Mouse (Mus musculus) neural tube, embryonic 15.5 days (tissue): ENCODE measurements around the gene Zhx3. TPM values are rescaled to one million over a fixed set of nuclear protein-coding genes. Genes with fewer than 3 reads are reported as not detected.
A peak's percentile ranks its signal among the peaks of the same experiment; 100 is the strongest.

Experiments
- ATAC-seq: fragments of 200-750 bp; cut with Nextera tagmentation; 2 replicates; pipeline ENCODE4 v1.8.0; 2017; ENCODE audit warnings: mild to moderate bottlenecking, moderate TSS enrichment, moderate library complexity; ENCODE audit not compliant: low FRiP score
- H3K27ac ChIP-seq: fragments of 300-500 bp; sonication (generic); replicated peaks from 2 replicates; pipeline ENCODE4 v1.5.1; 2015; ENCODE audit warnings: mild to moderate bottlenecking, inconsistent platforms
- H3K27me3 ChIP-seq: fragments of 300-500 bp; sonication (generic); replicated peaks from 2 replicates; pipeline ENCODE4 v1.6.1; 2015; ENCODE audit warnings: inconsistent platforms
- H3K36me3 ChIP-seq: fragments of 300-500 bp; sonication (generic); 2 replicates; pipeline ENCODE4 v1.6.1; 2015; ENCODE audit warnings: inconsistent platforms
- H3K4me1 ChIP-seq: fragments of 300-500 bp; sonication (generic); 2 replicates; pipeline ENCODE4 v1.6.1; 2015; ENCODE audit warnings: inconsistent platforms
- H3K4me2 ChIP-seq: fragments of 300-500 bp; sonication (generic); 2 replicates; pipeline ENCODE4 v1.6.1; 2015; ENCODE audit warnings: inconsistent platforms, mild to moderate bottlenecking, moderate library complexity
- H3K4me3 ChIP-seq: fragments of 300-500 bp; sonication (generic); replicated peaks from 2 replicates; pipeline ENCODE4 v1.5.1; 2015; ENCODE audit warnings: mild to moderate bottlenecking, inconsistent platforms
- H3K9ac ChIP-seq: fragments of 300-500 bp; sonication (generic); replicated peaks from 2 replicates; pipeline ENCODE4 v1.6.1; 2015; ENCODE audit warnings: mild to moderate bottlenecking, inconsistent platforms
- H3K9me3 ChIP-seq: fragments of 300-500 bp; sonication (generic); replicated peaks from 2 replicates; pipeline ENCODE4 v1.6.1; 2016; ENCODE audit warnings: inconsistent platforms
- WGBS: fragments of 180-500 bp; shearing (Covaris S2); methylation state at CpG from one replicate; pipeline ENCODE4 v1.1.7; 2015; ENCODE audit warnings: mixed read lengths; 5-methylcytosine and 5-hydroxymethylcytosine counted together
- polyA plus RNA-seq: library from polyadenylated mRNA; unstranded; fragments of >200 nt; fragmentation: Nextera tagmentation; extraction: Ambion mirVana; gene quantifications from 2 replicates; pipeline ENCODE4 v1.2.1, GENCODE M21; 2015

The Zhx3 gene
- polyA plus RNA-seq, 1 experiment from 2014 or later: 17.9 TPM

DNA sequence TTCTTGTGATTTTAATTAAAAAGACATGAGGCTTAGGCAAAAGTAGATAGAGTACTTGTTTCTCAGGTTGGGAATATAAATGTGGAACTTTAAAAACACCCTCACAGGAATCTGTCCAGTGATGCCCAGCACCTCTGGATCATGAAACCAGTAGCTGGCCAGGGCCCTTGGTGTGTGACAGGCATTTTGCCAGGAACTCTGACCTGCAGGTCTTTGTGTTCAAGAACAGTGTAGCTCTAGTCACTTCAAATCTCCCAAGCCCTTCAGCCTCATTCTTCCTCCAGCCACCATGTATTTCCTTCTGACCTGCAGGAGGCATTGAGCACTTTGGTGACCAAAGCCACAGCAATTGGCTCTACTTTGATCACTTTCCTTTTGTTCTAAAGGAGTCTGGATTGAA lies 102.4 kb downstream of the Zhx3 start:
- no peak overlapping the region for H3K9ac ChIP-seq
- ATAC-seq: no peak
- H3K4me1 ChIP-seq: 0 out of 2 replicates have a peak, but pooled peaks cover 11% of the 10 kb centered on the region
- no peak overlapping the region for H3K4me3 ChIP-seq
- no peaks in the 10 kb centered on the region for H3K9me3 ChIP-seq
- no peaks in the 10 kb centered on the region for H3K27me3 ChIP-seq
- no peak overlapping the region for H3K27ac ChIP-seq
- H3K36me3 ChIP-seq: no peaks in the 10 kb centered on the region; the same call in none of the 2 replicates
- H3K4me2 ChIP-seq: no peak overlapping the region

DNA sequence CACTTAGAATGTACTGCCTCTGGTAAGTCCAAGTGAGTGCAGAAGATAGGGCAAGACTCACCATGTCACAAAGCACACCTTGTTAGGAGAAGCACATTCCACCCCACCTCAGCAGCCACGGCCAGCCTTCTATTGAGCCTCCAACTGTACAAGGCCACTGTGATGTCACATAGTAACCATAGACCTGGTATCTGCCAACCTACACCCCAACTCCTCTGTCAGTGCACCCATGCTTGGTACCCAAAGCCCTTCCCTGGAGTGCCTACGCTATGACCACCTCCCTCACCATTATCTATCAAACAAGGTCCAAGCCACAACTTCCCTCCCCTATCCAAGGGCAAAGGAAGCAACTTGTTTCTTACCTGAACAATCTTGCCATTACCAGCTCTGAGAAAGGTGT lies 103.8 kb downstream of the Zhx3 start:
- H3K27me3 ChIP-seq: no peaks in the 10 kb centered on the region
- no peak overlapping the region for H3K4me2 ChIP-seq
- 100% methylated on average over 2 of the region's 2 CpGs for WGBS
- no peak overlapping the region for H3K4me3 ChIP-seq
- H3K9ac ChIP-seq: no peak overlapping the region
- ATAC-seq: no peak
- H3K4me1 ChIP-seq: 0 out of 2 replicates have a peak, but pooled peaks cover 11% of the 10 kb centered on the region
- H3K36me3 ChIP-seq: peaks cover 5% of the 10 kb centered on the region
- no peaks in the 10 kb centered on the region for H3K9me3 ChIP-seq
- no peak overlapping the region for H3K27ac ChIP-seq

DNA sequence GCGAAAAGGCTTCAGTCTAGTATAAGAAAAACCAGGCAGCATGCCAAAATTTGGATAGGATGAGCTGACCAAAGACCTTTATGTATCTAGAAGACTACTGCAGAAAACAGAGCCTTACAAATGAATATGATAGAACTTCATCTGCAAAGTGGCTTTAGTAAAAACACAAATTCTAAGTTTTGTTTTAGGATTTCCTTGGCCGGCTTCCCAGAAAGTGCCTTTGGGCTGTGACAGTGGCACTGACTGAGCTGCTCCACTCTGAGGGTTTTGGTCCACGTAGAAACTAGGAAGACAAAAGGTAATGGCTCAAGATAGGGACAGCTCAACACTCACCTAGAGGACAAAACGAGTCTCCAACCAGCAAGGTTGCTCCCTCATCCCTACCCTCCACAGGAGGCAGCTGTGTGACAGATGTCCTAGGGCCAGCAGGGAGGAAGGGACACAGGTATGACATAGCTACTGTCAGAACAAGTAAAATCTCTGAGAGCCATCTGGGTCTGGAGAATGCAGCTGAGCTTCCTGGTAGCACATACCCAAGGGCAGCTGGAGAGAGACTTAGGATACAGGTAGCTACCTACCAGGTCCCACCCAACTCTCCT lies 104.6 kb downstream of the Zhx3 start:
- no peak for ATAC-seq
- WGBS: 84% methylated on average over 4 of the region's 4 CpGs
- Histone ChIP-seq H3K9ac (no peak overlapping the region), H3K36me3 (peaks cover 12% of the 10 kb centered on the region), H3K27ac (no peak overlapping the region), H3K4me3 (no peak overlapping the region), H3K9me3 (no peaks in the 10 kb centered on the region), H3K4me2 (no peak overlapping the region), H3K4me1 (0 out of 2 replicates have a peak, but pooled peaks cover 11% of the 10 kb centered on the region), H3K27me3 (no peaks in the 10 kb centered on the region)

DNA sequence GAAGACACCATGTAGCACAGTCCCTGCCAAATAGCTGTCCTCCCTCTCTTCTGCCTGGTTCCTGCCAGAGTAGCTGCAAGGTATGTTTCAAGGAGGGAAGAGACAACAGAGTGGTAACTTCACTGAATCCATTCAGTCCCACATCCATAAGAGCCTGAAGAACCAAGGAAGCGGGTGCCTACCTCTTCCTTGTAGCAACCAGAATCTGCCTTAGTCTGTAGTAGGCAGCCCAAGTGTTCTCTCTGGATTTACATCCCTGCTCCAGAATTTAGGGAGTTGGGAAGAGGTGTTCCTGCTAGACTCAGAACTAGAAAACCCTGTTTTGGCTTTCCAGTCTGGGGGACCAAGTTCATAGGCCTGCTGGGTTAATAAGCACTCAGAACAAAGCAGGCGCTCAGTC lies 105.6 kb downstream of the Zhx3 start:
- H3K4me2 ChIP-seq: no peak overlapping the region
- no peak overlapping the region for H3K4me3 ChIP-seq
- H3K9ac ChIP-seq: no peak overlapping the region
- H3K9me3 ChIP-seq: no peaks in the 10 kb centered on the region
- H3K27ac ChIP-seq: no peak overlapping the region; the same call in 1 of the 2 replicates
- H3K4me1 ChIP-seq: 0 out of 2 replicates have a peak, but pooled peaks cover 11% of the 10 kb centered on the region
- peaks cover 22% of the 10 kb centered on the region for H3K36me3 ChIP-seq
- no peaks in the 10 kb centered on the region for H3K27me3 ChIP-seq
- 91% methylated on average over 2 of the region's 2 CpGs for WGBS
- ATAC-seq: no peak

DNA sequence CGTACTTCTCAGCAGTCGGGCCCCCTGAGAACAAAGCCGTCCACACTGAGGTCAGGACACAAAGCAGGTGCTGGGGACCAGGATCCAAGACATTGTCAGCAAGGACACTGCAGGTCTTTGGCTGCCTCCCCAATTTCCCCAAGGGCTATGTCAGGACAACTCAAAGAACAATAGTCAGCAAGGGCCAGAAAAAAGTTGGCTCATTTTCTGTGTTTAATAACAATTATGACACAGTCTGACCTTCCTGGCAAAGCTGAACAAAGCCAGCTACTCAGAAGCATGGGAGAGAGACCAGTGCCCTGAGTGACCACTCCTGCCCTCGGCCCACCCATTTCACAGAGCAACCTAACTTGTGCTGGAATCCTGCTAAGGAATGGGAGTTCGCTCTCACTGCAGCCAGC lies 106.4 kb downstream of the Zhx3 start:
- Histone ChIP-seq H3K36me3 (peaks cover 30% of the 10 kb centered on the region), H3K4me3 (no peak overlapping the region)
- 63% methylated on average over 5 of the region's 5 CpGs for WGBS

DNA sequence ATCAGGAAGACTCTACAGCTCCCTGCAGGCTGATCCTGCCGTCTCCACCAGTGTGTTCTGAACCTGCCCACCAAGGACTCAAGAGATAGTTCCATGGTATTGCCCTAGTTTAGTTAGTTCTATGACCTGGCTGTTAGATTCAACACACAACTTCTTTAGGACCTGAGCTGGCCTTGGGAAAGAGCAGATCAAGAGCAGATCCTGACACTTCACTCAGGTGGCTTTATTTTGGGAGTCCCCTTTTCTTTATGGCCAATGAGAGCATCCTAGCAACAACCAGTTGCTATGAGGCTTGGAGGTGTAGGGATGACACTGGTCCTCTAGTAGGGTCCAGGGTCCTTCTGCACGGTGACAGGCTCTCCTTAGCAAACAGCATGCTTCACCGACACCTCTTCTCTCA lies 107.7 kb downstream of the Zhx3 start:
- Histone ChIP-seq H3K9ac (no peak overlapping the region), H3K27me3 (no peaks in the 10 kb centered on the region), H3K4me3 (no peak overlapping the region), H3K36me3 (peaks cover 43% of the 10 kb centered on the region), H3K4me1 (0 out of 2 replicates have a peak, but pooled peaks cover 11% of the 10 kb centered on the region), H3K4me2 (no peak overlapping the region), H3K9me3 (no peaks in the 10 kb centered on the region), H3K27ac (no peak overlapping the region)
- 76% methylated on average over 3 of the region's 3 CpGs for WGBS
- ATAC-seq: no peak

More for the DNA sequence above, 106.4 kb downstream of the Zhx3 start:
- no peak for ATAC-seq
- no peaks in the 10 kb centered on the region for H3K9me3 ChIP-seq
- H3K27me3 ChIP-seq: no peaks in the 10 kb centered on the region
- no peak overlapping the region for H3K9ac ChIP-seq
- no peak overlapping the region for H3K4me2 ChIP-seq
- 0 out of 2 replicates have a peak, but pooled peaks cover 11% of the 10 kb centered on the region for H3K4me1 ChIP-seq
- H3K27ac ChIP-seq: no peak overlapping the region; the same call in 1 of the 2 replicates

DNA sequence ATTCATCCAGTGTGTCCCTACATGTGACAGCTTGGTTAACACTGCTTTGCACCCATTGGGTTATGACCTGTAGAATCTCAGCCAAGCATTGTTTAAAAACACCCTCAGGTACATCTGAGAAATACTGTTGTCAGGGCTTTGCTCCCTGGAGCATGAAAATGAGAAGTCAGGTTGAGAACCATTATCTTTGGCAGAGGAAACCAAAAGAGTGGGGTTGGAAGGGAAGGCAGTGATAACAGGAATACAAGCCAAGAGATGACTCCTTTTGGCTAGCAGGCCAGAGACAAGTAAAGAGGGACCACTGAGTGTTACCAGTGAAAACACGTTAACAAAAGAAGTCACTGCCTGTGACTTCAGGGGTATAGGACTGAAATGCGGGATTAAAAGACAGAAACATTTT lies 108.4 kb downstream of the Zhx3 start:
- Histone ChIP-seq H3K27ac (no peak overlapping the region), H3K36me3 (peaks cover 50% of the 10 kb centered on the region), H3K4me1 (0 out of 2 replicates have a peak, but pooled peaks cover 11% of the 10 kb centered on the region), H3K27me3 (no peaks in the 10 kb centered on the region), H3K9ac (no peak overlapping the region), H3K9me3 (no peaks in the 10 kb centered on the region), H3K4me2 (no peak overlapping the region), H3K4me3 (no peak overlapping the region)
- WGBS: 78% methylated on average over 2 of the region's 2 CpGs
- ATAC-seq: no peak

DNA sequence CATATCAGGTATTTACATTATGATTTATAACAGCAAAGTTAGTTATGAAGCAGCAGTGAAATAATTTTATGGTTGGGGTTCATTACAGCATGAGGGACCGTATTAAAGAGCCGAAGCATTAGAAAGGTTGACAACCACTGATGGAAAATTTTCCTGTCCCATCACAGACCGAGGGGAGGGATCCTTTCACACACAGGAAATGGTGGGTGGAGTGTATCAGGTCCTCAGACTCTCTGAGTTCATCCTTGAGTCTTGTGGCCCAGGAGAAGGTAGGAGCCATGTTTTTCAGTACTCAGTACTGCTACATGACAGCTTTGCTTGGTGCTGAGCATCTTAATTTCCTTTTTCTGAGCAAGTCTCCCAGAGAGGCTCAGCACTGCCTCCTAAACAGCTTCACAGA lies 109.0 kb downstream of the Zhx3 start:
- 0 out of 2 replicates have a peak overlapping the region, but pooled peaks have one; percentile 18 for H3K27ac ChIP-seq
- 96% methylated on average over 3 of the region's 3 CpGs for WGBS
- peaks cover 56% of the 10 kb centered on the region for H3K36me3 ChIP-seq
- ATAC-seq: no peak
- no peaks in the 10 kb centered on the region for H3K27me3 ChIP-seq
- no peaks in the 10 kb centered on the region for H3K9me3 ChIP-seq
- H3K9ac ChIP-seq: no peak overlapping the region
- no peak overlapping the region for H3K4me3 ChIP-seq
- no peak overlapping the region for H3K4me2 ChIP-seq
- H3K4me1 ChIP-seq: 0 out of 2 replicates have a peak, but pooled peaks cover 11% of the 10 kb centered on the region

DNA sequence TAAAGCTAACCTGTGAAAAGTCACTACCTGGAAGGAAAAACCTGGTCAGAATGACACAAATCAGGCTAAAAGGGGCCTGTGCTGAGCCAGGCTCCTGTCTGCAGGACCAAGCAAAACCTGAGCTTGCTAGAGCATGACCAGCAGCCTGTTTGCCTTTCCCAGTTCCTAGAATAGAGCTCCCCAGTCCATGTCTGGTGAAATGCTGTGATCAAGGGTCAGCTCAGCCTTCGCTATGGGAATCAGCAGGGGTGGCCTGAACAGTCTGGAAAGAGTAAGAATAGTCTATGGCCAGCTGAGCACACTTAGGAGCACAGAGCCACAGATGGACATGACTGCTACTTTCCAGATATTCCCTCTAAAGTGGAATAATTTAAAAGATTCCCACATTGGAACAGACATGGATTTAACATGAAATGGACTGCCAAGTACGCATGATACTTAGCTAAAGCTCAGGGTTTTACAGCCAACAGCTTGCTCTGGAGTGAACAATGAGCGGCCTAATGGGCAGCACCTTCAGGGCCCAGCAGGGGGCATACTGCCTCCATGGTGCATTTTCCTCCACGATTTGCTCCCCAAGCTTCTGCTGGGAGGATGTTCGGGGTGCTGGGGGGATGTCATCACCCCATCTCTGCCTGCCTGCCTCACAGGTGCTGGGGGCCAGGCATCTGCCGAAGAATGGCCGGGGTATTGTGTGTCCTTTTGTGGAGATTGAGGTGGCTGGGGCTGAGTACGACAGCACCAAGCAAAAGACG lies 112.2 kb downstream of the Zhx3 start:
- Histone ChIP-seq H3K27me3 (no peaks in the 10 kb centered on the region), H3K9me3 (no peaks in the 10 kb centered on the region), H3K36me3 (peaks cover 88% of the 10 kb centered on the region), H3K4me3 (no peak overlapping the region), H3K27ac (no peak overlapping the region), H3K9ac (no peak overlapping the region), H3K4me1 (no peaks in the 10 kb centered on the region), H3K4me2 (no peak overlapping the region)
- 82% methylated on average over 9 of the region's 9 CpGs for WGBS
- no peak for ATAC-seq

DNA sequence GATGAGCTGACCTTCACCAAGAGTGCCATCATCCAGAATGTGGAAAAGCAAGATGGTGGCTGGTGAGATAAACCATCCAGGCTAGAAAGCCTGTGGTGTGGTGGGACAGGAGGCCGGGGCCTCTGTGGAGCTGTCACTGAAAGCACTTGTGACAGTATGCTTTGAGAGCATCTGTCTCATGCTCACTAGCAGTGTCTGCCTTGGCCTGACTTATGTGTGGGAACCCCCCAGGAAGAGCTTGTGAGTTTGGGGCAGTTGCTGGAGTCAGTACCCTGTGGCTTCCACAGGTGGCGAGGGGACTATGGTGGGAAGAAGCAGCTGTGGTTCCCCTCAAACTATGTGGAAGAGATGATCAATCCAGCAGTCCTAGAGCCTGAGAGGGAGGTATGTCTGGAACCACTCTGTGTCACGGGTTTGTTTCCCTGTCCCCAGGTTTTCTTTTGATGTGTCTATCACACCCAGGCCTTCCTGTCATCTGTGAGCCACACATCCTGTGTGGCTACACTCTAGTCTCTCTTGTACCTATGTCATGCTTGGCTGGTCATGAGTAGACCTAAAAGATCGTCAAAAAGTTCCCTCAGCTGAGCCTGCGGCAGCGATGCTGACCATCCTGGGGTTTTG lies 116.1 kb downstream of the Zhx3 start:
- H3K27me3 ChIP-seq: no peaks in the 10 kb centered on the region
- 93% methylated on average over 6 of the region's 6 CpGs for WGBS

DNA sequence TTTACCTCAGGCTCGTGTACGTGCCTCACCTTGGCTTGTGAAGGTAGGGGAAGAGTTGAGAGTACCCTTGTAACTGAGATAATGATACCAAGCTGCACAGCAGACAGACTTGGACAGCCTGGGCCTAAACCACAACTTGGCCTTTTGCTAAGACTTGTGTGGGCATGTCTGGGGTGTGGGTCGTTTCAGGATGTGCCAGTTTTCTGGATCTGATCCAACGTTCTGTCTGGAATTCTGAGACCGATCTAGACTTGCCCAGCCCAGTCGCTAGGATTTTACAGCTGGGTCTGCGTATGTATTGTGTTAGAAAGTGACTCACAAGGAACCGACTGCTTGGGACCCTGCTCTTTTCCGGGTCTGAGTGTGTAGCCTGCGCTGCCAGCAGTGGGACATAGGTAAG lies 125.7 kb downstream of the Zhx3 start:
- WGBS: 93% methylated on average over 10 of the region's 10 CpGs

More for the DNA sequence above, 116.1 kb downstream of the Zhx3 start:
- Histone ChIP-seq H3K4me2 (no peak overlapping the region), H3K4me3 (no peak overlapping the region), H3K9me3 (no peaks in the 10 kb centered on the region), H3K36me3 (peaks cover 100% of the 10 kb centered on the region), H3K4me1 (no peaks in the 10 kb centered on the region), H3K9ac (no peak overlapping the region), H3K27ac (no peak overlapping the region)
- no peak for ATAC-seq

DNA sequence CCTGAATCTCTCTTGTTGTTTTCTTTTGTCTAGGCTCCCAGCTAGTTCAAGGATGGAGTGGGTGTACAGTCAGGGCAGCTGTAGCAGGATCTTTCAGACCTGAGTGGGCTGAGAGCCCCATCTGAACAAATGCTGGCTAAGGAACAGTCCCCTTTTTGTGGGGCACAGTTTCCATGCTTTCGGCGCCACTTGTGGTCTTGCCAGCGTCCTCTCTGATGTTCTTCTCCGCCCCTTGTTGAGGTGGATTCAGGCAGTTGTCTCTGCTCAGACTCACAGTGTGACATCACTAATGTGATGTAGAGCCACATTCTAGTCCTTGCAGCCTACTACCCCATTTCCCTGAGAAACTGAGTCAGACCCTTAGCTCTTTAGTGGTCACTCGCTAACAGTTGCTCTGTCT lies 126.2 kb downstream of the Zhx3 start:
- Histone ChIP-seq H3K4me3 (no peak overlapping the region), H3K9me3 (no peaks in the 10 kb centered on the region), H3K4me1 (peaks cover 36% of the 10 kb centered on the region), H3K9ac (no peak overlapping the region), H3K27ac (no peak overlapping the region), H3K27me3 (no peaks in the 10 kb centered on the region), H3K36me3 (peaks cover 56% of the 10 kb centered on the region), H3K4me2 (no peak overlapping the region)
- ATAC-seq: no peak
- 98% methylated on average over 5 of the region's 5 CpGs for WGBS

More for the DNA sequence above, 125.7 kb downstream of the Zhx3 start:
- no peak overlapping the region for H3K4me2 ChIP-seq
- no peaks in the 10 kb centered on the region for H3K27me3 ChIP-seq
- H3K27ac ChIP-seq: no peak overlapping the region
- H3K9me3 ChIP-seq: no peaks in the 10 kb centered on the region
- H3K9ac ChIP-seq: no peak overlapping the region
- no peak overlapping the region for H3K4me3 ChIP-seq
- H3K4me1 ChIP-seq: peaks cover 32% of the 10 kb centered on the region
- ATAC-seq: no peak
- H3K36me3 ChIP-seq: peaks cover 60% of the 10 kb centered on the region
